Mouse (Mus musculus): ENCODE measurements around the gene Tex2. TPM values are rescaled to one million over a fixed set of nuclear protein-coding genes. Genes with fewer than 3 reads are reported as not detected.

The Tex2 gene
- polyA plus RNA-seq, 1 experiment from 2014 or later, result 13.1 TPM

GRCm38 (mm10) chr11:106540506-106541268 lies 72.5 kb downstream of the Tex2 start:
- Histone ChIP-seq H3K9me3 (no peaks in the 10 kb centered on the region), H3K36me3 (peaks cover 38% of the 10 kb centered on the region), H3K27me3 (replicated peaks) (no peaks in the 10 kb centered on the region), H3K4me2 (no peak overlapping the region), H3K4me3 (no peak overlapping the region), H3K4me1 (peaks cover 11% of the 10 kb centered on the region), H3K27ac (replicated peaks) (no peak overlapping the region), H3K9ac (no peak overlapping the region)
- ATAC-seq (ENCODE audit: extremely low read depth, insufficient number of reproducible peaks, low FRiP score, low TSS enrichment), result no peak
- 80% methylated on average over 13 of the region's 13 CpGs for WGBS

- 48% methylated on average over 11 of the region's 11 CpGs for WGBS
- Histone ChIP-seq H3K4me2 (no peak overlapping the region), H3K9ac (peak overlapping the region; percentile 53; the same call in 1 of the 2 replicates), H3K9me3 (no peaks in the 10 kb centered on the region), H3K4me1 (peaks cover 13% of the 10 kb centered on the region), H3K27me3 (replicated peaks) (no peaks in the 10 kb centered on the region), H3K4me3 (no peak overlapping the region), H3K36me3 (peaks cover 32% of the 10 kb centered on the region), H3K27ac (replicated peaks) (peak overlapping the region; percentile 81)
- ATAC-seq (ENCODE audit: extremely low read depth, insufficient number of reproducible peaks, low FRiP score, low TSS enrichment), result peak; percentile 39; the same call in 1 of the 2 replicates
Measured at GRCm38 (mm10) chr11:106536253-106536912, 76.8 kb downstream of the Tex2 start.

- Histone ChIP-seq H3K9me3 (no peaks in the 10 kb centered on the region), H3K4me3 (no peak overlapping the region), H3K27ac (replicated peaks) (peak overlapping the region; percentile 81), H3K4me2 (no peak overlapping the region), H3K9ac (no peak overlapping the region), H3K4me1 (peaks cover 13% of the 10 kb centered on the region), H3K36me3 (peaks cover 33% of the 10 kb centered on the region), H3K27me3 (replicated peaks) (no peaks in the 10 kb centered on the region)
- WGBS, result 80% methylated on average over 9 of the region's 9 CpGs
- ATAC-seq (ENCODE audit: extremely low read depth, insufficient number of reproducible peaks, low FRiP score, low TSS enrichment), result no peak; the same call in 1 of the 2 replicates
Measured at GRCm38 (mm10) chr11:106535660-106536252, 77.5 kb downstream of the Tex2 start.

GRCm38 (mm10) chr11:106532248-106532790 lies 80.9 kb downstream of the Tex2 start:
- Histone ChIP-seq H3K27ac (replicated peaks) (no peak overlapping the region), H3K4me3 (no peak overlapping the region), H3K9ac (no peak overlapping the region), H3K36me3 (peaks cover 43% of the 10 kb centered on the region), H3K4me2 (no peak overlapping the region), H3K4me1 (peaks cover 13% of the 10 kb centered on the region), H3K27me3 (replicated peaks) (no peaks in the 10 kb centered on the region), H3K9me3 (no peaks in the 10 kb centered on the region)
- WGBS, result 85% methylated on average over 9 of the region's 9 CpGs
- ATAC-seq (ENCODE audit: extremely low read depth, insufficient number of reproducible peaks, low FRiP score, low TSS enrichment), result no peak

GRCm38 (mm10) chr11:106529786-106530185 lies 83.4 kb downstream of the Tex2 start:
- ATAC-seq (ENCODE audit: extremely low read depth, insufficient number of reproducible peaks, low FRiP score, low TSS enrichment), result no peak

GRCm38 (mm10) chr11:106529113-106529512 lies 84.1 kb downstream of the Tex2 start:
- H3K4me3 ChIP-seq, result no peak overlapping the region
- no peaks in the 10 kb centered on the region for H3K9me3 ChIP-seq
- no peak overlapping the region for H3K27ac ChIP-seq (replicated peaks)
- WGBS, result 96% methylated on average over 4 of the region's 4 CpGs
- H3K9ac ChIP-seq, result no peak overlapping the region
- no peak for ATAC-seq (ENCODE audit: extremely low read depth, insufficient number of reproducible peaks, low FRiP score, low TSS enrichment)
- no peak overlapping the region for H3K4me2 ChIP-seq
- H3K4me1 ChIP-seq, result 0 out of 2 replicates have a peak, but pooled peaks cover 3% of the 10 kb centered on the region
- H3K27me3 ChIP-seq (replicated peaks), result no peaks in the 10 kb centered on the region
- H3K36me3 ChIP-seq, result peaks cover 45% of the 10 kb centered on the region

More at GRCm38 (mm10) chr11:106529786-106530185, 83.4 kb downstream of the Tex2 start:
- Histone ChIP-seq H3K27ac (replicated peaks) (no peak overlapping the region), H3K9ac (no peak overlapping the region), H3K4me1 (0 out of 2 replicates have a peak, but pooled peaks cover 5% of the 10 kb centered on the region), H3K4me3 (no peak overlapping the region), H3K4me2 (no peak overlapping the region), H3K9me3 (no peaks in the 10 kb centered on the region), H3K36me3 (peaks cover 45% of the 10 kb centered on the region), H3K27me3 (replicated peaks) (no peaks in the 10 kb centered on the region)
- 76% methylated on average over 5 of the region's 5 CpGs for WGBS

GRCm38 (mm10) chr11:106527926-106528325 lies 85.3 kb downstream of the Tex2 start:
- Histone ChIP-seq H3K27ac (replicated peaks) (no peak overlapping the region), H3K27me3 (replicated peaks) (no peaks in the 10 kb centered on the region), H3K36me3 (peaks cover 37% of the 10 kb centered on the region), H3K4me3 (no peak overlapping the region), H3K9ac (no peak overlapping the region), H3K4me1 (no peaks in the 10 kb centered on the region), H3K4me2 (no peak overlapping the region), H3K9me3 (no peaks in the 10 kb centered on the region)
- 37% methylated on average over 1 of the region's 1 CpGs for WGBS
- no peak for ATAC-seq (ENCODE audit: extremely low read depth, insufficient number of reproducible peaks, low FRiP score, low TSS enrichment)

GRCm38 (mm10) chr11:106527147-106527821 lies 85.9 kb downstream of the Tex2 start:
- Histone ChIP-seq H3K36me3 (peaks cover 31% of the 10 kb centered on the region), H3K4me3 (no peak overlapping the region), H3K4me2 (no peak overlapping the region), H3K9me3 (no peaks in the 10 kb centered on the region), H3K27ac (replicated peaks) (no peak overlapping the region), H3K4me1 (no peaks in the 10 kb centered on the region), H3K9ac (peak overlapping the region; percentile 10; the same call in 1 of the 2 replicates), H3K27me3 (replicated peaks) (no peaks in the 10 kb centered on the region)
- no peak for ATAC-seq (ENCODE audit: extremely low read depth, insufficient number of reproducible peaks, low FRiP score, low TSS enrichment)
- 67% methylated on average over 10 of the region's 10 CpGs for WGBS

- Histone ChIP-seq H3K27ac (replicated peaks) (no peak overlapping the region), H3K9me3 (no peaks in the 10 kb centered on the region), H3K36me3 (peaks cover 11% of the 10 kb centered on the region), H3K27me3 (replicated peaks) (no peaks in the 10 kb centered on the region), H3K4me1 (peaks cover 23% of the 10 kb centered on the region), H3K4me2 (no peak overlapping the region), H3K4me3 (no peak overlapping the region), H3K9ac (no peak overlapping the region)
- WGBS, result 55% methylated on average over 3 of the region's 3 CpGs
- ATAC-seq (ENCODE audit: extremely low read depth, insufficient number of reproducible peaks, low FRiP score, low TSS enrichment), result no peak
Measured at GRCm38 (mm10) chr11:106522538-106522937, 90.7 kb downstream of the Tex2 start.

- H3K9me3 ChIP-seq, result no peaks in the 10 kb centered on the region
- H3K9ac ChIP-seq, result no peak overlapping the region
- peaks cover 23% of the 10 kb centered on the region for H3K4me1 ChIP-seq
- peaks cover 6% of the 10 kb centered on the region; the same call in 1 of the 2 replicates for H3K36me3 ChIP-seq
- H3K27me3 ChIP-seq (replicated peaks), result no peaks in the 10 kb centered on the region
- 60% methylated on average over 4 of the region's 4 CpGs for WGBS
- ATAC-seq (ENCODE audit: extremely low read depth, insufficient number of reproducible peaks, low FRiP score, low TSS enrichment), result no peak
- no peak overlapping the region for H3K4me2 ChIP-seq
- H3K4me3 ChIP-seq, result no peak overlapping the region
- H3K27ac ChIP-seq (replicated peaks), result no peak overlapping the region
Measured at GRCm38 (mm10) chr11:106521612-106522011, 91.6 kb downstream of the Tex2 start.

GRCm38 (mm10) chr11:106520404-106520803 lies 92.8 kb downstream of the Tex2 start:
- WGBS, result 53% methylated on average over 3 of the region's 3 CpGs
- peaks cover 6% of the 10 kb centered on the region; the same call in 1 of the 2 replicates for H3K36me3 ChIP-seq
- H3K4me2 ChIP-seq, result no peak overlapping the region
- H3K4me1 ChIP-seq, result peaks cover 23% of the 10 kb centered on the region
- no peaks in the 10 kb centered on the region for H3K9me3 ChIP-seq
- H3K27me3 ChIP-seq (replicated peaks), result no peaks in the 10 kb centered on the region
- no peak for ATAC-seq (ENCODE audit: extremely low read depth, insufficient number of reproducible peaks, low FRiP score, low TSS enrichment)
- no peak overlapping the region for H3K4me3 ChIP-seq
- H3K9ac ChIP-seq, result 0 out of 2 replicates have a peak overlapping the region, but pooled peaks have one; percentile 12
- H3K27ac ChIP-seq (replicated peaks), result no peak overlapping the region

Measured in heart, embryonic 13.5 days (tissue).